Mouse (Mus musculus) cerebellum, adult 8-10 months (tissue): Measurements from ENCODE around the gene Wdr4.
A peak's percentile ranks its signal among the peaks of the same experiment; 100 is the strongest.

Experiments
- DNase-seq: peaks from one replicate; pipeline ENCODE4 v3.0.0; 2022

Wdr4 gene

GRCm38 (mm10) chr17:31492416-31492815 is 27.4 kb downstream of the Wdr4 start:
- DNase-seq = peak; percentile 80

GRCm38 (mm10) chr17:31491355-31491754 is 28.4 kb downstream of the Wdr4 start:
- DNase-seq = no peak

DNA sequence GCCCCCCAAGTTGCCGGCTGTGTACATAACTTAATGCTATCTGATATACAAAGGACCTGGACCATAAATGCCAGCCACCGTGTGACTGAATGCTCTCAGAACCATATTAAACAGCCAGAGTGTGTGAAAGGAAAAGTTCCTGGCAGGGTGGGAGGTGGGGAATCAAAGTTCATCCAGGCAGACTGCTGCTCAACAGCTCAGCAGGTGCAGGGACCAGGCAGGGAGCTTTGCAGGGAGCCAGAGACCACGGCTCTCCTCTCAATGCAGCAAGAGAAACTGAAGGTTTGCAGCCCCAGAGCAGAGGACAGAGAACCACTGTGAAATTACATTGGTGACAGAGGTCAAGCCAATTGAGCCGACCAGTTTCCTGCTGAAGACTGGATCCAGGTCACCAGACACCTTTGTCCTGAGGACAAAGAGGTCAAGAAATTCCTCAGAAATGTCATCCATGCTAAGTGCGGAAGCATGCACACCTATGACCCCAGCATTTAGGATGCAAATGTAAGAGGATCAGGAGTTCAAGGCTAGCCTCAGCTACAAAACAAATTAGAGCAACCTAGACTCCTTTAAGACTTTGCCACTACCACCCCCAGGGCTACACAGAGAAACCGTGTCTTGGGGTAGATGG is 32.2 kb downstream of the Wdr4 start:
- DNase-seq = no peak

GRCm38 (mm10) chr17:31486616-31487198 is 33.1 kb downstream of the Wdr4 start:
- no peak for DNase-seq

DNA sequence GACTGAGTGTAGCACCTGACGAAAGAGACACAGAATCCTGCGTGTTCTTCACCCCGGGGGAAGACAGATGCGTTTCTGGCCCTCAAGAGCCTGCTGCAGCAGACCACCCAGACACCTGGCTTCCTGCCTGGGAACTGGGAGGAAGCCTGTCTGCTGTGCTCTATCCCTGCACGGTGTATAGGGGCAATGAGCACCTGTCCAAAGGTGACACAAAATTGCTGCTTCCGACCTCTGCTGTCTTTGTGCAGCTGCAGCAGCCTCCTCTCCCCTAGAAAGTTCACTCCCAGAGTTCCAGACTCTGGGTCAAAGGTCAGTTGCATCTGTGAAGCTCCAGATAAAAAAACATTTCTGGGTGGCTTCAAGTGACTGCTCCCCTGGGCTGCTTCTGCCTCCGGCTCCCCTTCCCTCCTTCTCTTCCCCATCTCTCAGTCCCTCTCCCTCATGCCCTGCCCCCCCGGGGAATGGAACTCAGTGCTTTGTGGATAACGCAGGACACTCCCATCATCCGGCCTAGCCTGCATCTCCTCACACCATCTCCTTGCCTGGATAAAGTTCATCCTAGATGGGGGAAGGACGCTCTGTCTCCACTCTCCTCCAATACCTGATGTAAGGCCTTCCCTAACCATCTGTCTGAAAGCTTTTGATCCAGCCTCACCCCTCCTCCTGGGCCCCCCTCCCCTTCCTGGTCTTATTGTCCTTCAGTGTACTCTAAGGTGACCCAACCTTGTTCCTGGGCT is 40.5 kb downstream of the Wdr4 start:
- no peak for DNase-seq

DNA sequence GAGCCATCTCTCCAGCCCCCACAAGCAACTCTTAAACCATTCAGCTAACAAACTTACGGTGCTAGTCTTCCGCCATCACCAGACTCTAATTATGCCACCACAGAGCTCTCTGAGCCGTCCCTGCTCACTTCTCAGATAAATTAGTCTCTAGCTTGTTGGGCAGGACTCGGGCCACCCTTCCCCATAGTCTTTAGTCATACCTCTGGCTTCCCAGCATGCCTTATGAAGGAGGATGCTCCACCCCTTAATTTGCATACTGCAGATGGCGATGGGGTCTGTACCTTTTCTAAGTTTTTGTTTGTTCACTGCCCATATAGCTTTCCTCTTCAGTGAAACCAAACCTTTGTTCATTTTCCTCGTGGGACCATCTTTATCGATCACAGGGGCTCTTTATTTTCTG is 41.2 kb downstream of the Wdr4 start:
- DNase-seq = no peak

GRCm38 (mm10) chr17:31474388-31474787 is 45.4 kb downstream of the Wdr4 start:
- DNase-seq = no peak

DNA sequence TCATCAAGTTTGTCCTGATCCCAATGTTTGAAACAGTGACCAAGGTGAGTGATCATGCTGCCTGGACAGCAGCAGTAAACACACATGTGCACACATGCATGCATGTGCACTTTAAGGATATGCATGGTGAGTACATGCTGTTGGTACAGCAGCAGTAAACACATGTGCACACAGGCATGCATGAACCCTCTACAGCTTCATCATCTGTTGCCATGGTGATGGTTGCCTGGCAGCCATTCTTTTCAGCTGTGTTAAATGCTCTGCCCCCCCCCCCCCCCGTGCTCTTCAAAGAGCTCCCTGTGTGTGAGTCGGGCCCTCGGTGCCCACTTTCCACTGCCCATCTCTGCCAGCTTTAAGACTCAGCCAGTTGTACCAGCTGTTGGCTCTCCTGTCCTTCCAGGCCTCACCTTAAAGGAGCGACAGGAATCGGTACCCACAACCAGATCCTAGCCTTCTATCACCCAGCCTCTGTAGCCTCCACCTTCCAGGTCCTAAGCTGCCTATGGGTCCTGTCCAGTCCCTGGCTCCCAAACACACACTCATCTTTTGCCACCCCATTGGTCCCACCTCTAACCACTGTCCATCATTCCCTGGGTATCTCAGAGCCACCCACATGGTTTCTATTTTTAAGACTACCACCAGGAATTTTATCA is 48.9 kb downstream of the Wdr4 start:
- no peak for DNase-seq

DNA sequence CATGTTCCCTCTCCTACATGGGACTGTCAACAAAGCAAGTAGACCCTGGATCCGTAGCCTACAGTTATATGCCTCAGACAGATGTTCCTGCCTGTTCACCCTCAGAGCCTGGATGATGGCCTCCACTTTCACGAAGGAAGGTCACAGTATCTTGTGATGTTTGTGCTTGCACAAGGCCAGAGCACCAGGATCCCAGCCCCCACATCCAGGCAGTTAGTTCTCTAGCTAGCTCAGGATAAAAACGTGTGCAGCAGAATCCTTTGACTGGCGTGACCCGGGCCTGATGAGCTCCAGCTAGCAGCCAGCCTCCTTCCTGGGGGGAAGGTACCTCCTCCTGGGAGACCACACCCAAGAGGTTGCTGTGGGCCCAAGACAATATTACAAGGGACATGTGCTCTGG is 51.3 kb downstream of the Wdr4 start:
- no peak for DNase-seq

GRCm38 (mm10) chr17:31466854-31467253 is 52.9 kb downstream of the Wdr4 start:
- no peak for DNase-seq

DNA sequence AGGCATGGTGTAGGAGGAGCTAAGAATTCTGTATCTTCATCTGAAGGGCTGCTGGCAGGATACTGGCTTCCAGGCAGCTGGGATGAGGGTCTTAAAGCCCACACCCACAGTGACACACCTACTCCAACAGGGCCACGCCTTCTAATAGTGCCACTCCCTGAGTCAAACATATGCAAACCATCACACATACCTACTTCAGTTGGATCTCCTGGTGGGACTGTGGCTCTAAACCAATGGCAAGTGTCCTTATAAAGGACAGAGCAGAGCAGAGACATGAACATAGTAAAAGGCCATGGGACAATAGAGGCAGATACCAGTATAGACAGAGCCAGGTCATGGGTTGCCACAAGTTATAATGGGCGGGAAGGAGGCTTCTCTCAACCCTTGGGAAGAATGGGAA is 57.3 kb downstream of the Wdr4 start:
- DNase-seq = no peak

GRCm38 (mm10) chr17:31460416-31460815 is 59.4 kb downstream of the Wdr4 start:
- DNase-seq = no peak

DNA sequence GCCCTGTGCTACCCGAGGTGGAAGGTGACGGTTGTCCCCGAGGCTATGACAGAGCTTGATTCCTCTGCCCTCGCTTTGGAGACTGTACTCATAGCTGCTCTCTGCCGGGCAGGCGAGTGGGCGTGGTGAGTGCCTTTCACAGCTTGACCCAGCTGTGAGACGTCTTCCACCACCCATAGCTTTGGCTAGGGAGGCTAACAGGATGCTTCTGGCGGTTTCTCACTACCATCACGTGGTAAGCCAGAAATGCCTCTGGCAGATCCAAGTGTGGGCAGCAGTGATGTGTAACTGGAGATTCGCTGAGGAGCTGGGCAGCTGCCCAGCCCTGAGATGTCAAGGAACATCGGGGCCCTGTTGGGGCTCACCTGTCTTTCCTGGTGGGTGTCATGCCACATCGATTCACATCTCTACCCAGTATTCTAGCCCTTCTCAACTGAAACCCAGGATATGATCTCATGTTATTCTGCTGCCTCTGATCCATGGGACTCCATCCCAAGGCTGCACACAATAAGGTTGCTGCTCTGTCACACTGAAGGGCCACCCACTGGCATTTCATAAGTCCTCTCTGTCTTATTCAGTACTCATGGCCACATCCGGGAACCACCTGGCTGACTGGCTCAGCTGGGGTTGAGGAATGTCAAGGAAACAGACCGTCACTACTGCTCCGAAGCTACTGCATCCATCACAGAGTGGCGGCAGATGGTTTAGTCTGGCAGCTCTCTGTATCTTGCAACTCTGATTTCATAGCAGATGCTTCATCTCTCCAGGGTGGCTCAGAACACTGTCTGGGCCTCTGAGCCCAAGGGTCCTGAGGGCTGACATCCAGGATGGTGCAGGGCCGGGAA is 62.8 kb downstream of the Wdr4 start:
- peak; percentile 60 for DNase-seq

DNA sequence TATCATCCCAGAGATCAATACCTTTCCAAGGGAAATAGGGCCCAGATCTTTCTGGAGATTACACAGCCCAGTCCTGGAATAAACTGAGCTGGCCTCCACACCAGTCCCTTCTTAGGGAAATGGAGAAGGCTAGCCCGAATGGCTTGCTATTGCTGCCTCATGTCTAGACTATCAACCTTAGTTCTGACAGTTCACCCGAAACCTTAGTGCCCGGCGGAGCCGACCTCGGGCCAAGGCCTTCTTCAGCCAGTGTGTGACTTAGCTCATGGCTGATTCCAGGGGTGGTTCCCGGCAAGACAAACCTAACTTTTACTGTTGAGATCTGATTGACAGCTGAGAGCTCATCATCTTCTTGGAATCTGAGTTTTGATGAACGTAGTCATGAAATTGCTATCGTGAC is 65.7 kb downstream of the Wdr4 start:
- DNase-seq = no peak

GRCm38 (mm10) chr17:31453476-31453875 is 66.3 kb downstream of the Wdr4 start:
- DNase-seq = no peak

- DNase-seq = no peak
These were observed 67.0 kb downstream of the Wdr4 start for GRCm38 (mm10) chr17:31452816-31453215.

DNA sequence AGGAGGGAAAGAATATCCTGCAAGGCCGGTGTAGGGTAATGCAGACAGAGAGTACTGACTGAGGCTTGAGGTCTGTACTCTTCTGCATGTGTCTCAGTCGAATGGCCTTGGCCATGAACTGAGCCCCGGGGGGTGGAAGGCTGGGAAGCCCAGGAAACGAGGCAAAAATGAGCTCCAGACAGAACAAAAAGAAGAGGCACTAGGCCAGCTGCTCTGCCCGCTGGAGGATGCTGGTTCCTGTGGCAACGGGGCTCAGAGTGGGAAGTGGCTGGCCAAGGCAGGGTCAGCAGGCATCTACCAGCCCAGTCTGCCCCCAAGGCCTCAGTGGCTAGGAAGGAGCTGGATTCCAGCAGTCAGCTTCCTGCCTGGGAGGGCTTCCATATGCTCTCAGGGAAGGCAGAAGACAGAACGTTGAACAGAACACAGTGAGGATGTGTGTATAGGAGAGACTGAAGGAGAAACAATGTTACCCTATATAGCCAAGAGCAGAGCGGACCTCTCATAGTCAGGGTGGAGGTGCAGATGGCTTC is 68.5 kb downstream of the Wdr4 start:
- DNase-seq = no peak

- DNase-seq = no peak
These were observed 69.6 kb downstream of the Wdr4 start for GRCm38 (mm10) chr17:31450206-31450605.

- no peak for DNase-seq
These were observed 71.3 kb downstream of the Wdr4 start for GRCm38 (mm10) chr17:31448519-31448918.

GRCm38 (mm10) chr17:31447766-31448165 is 72.0 kb downstream of the Wdr4 start:
- no peak for DNase-seq

GRCm38 (mm10) chr17:31445061-31445731 is 74.6 kb downstream of the Wdr4 start:
- no peak for DNase-seq
